In genomic region chr6:98525286-98525685, GRCm38 (mm10) we compare ENCODE assay signal across 8 mouse cellular contexts.
DNase-seq lines count a peak whose midpoint lies in the region; ATAC-seq and TF ChIP-seq lines count a peak whose summit lies in the region.

No protein-coding gene starts in this region.

- H3K27me3 ChIP-seq in kidney, embryonic 14.5 days (ENCODE audit: control insufficient read depth, insufficient read depth, low read length), result no peaks in the 10 kb centered on the region
- H3K27me3 ChIP-seq in neural tube, embryonic 11.5 days (ENCODE audit: control insufficient read depth, insufficient read depth, low read length), result no peaks in the 10 kb centered on the region

- no peaks in the 10 kb centered on the region for H3K36me3 ChIP-seq in kidney, embryonic 14.5 days (ENCODE audit: control insufficient read depth, insufficient read depth, low read length)
- no peaks in the 10 kb centered on the region for H3K36me3 ChIP-seq in neural tube, embryonic 11.5 days (ENCODE audit: control insufficient read depth, insufficient read depth, low read length)

- no peak overlapping the region for H3K9ac ChIP-seq in kidney, embryonic 14.5 days (ENCODE audit: low read depth, low read length)
- H3K9ac ChIP-seq in neural tube, embryonic 11.5 days (ENCODE audit: low read length), result no peak overlapping the region

- H3K4me3 ChIP-seq in kidney, embryonic 14.5 days (ENCODE audit: low read length), result no peak overlapping the region
- H3K4me3 ChIP-seq in left cerebral cortex, adult 2 months, result no peak overlapping the region
- no peak overlapping the region for H3K4me3 ChIP-seq in neural tube, embryonic 11.5 days (ENCODE audit: low read depth, low read length)

- DNase-seq in kidney, adult 8-10 months, result peak; percentile 4 to 36
- peak; percentile 7 for DNase-seq in MEL-GATA-1-ER (ENCODE audit: extremely low read depth, low read depth)
- DNase-seq in c-Kit-positive CD71-positive TER-119-negative erythroid progenitor cells, embryonic 14.5 days (ENCODE audit: low read depth), result peak; percentile 17
- DNase-seq in gastrocnemius, postnatal 4 days (ENCODE audit: low spot score in 2 of 2), result peak; percentile 23 to 49
- peak; percentile 45 to 68 for DNase-seq in left cerebral cortex, adult 2 months (ENCODE audit: extremely low spot score in 1 of 2, low spot score in 2 of 2)
- peak; percentile 75 for DNase-seq in neural tube, embryonic 11.5 days (ENCODE audit: low spot score)

- WGBS in kidney, embryonic 14.5 days, result 9% methylated on average over 6 of the region's 6 CpGs
- 13% methylated on average over 6 of the region's 6 CpGs for WGBS in neural tube, embryonic 11.5 days

- ATAC-seq in kidney, embryonic 14.5 days (ENCODE audit: low FRiP score, low TSS enrichment), result no peak
- no peak for ATAC-seq in neural tube, embryonic 11.5 days (ENCODE audit: insufficient read depth, low FRiP score, low TSS enrichment)
- no peak for ATAC-seq in monocyte, adult 5-6 weeks (replicated peaks; ENCODE audit: insufficient number of reproducible peaks, low FRiP score, low TSS enrichment, poor library complexity, severe bottlenecking)

- H3K27ac ChIP-seq in kidney, embryonic 14.5 days (ENCODE audit: low read depth, low read length), result no peak overlapping the region
- H3K27ac ChIP-seq in left cerebral cortex, adult 2 months, result no peak overlapping the region
- no peak overlapping the region for H3K27ac ChIP-seq in neural tube, embryonic 11.5 days (ENCODE audit: low read depth, low read length)

- no peak overlapping the region for H3K4me2 ChIP-seq in kidney, embryonic 14.5 days (replicated peaks; ENCODE audit: low read depth, low read length)
- no peak overlapping the region for H3K4me2 ChIP-seq in neural tube, embryonic 11.5 days (ENCODE audit: low read depth)

- H3K4me1 ChIP-seq in kidney, embryonic 14.5 days (ENCODE audit: control insufficient read depth, insufficient read depth, low read length), result no peaks in the 10 kb centered on the region
- peaks cover 11% of the 10 kb centered on the region; the same call in 1 of the 2 replicates for H3K4me1 ChIP-seq in neural tube, embryonic 11.5 days (ENCODE audit: control insufficient read depth, insufficient read depth, low read length)

- intact Hi-C loops in left cerebral cortex, adult 2 months (cut with DNase I), result loop anchor here (5.0 to 10.0 kb wide), 5 partner anchors 107 to 1072 kb away; no protein-coding TSS in a partner anchor

- peak; percentile 85 for TF ChIP-seq CTCF in left cerebral cortex, adult 2 months (IDR thresholded peaks at IDR 0.05)

- H3K9me3 ChIP-seq in kidney, embryonic 14.5 days (ENCODE audit: control insufficient read depth, low read length), result no peaks in the 10 kb centered on the region
- H3K9me3 ChIP-seq in neural tube, embryonic 11.5 days (ENCODE audit: control insufficient read depth, low read length), result no peaks in the 10 kb centered on the region

Comparison
In these comparisons a context has a peak if more than half of its experiments do, and no peak if none do; other contexts are left out.
1. DNase-seq: peak in every context shown above with its lines; median percentile 75 in neural tube, embryonic 11.5 days; 56 in left cerebral cortex, adult 2 months; 36 in gastrocnemius, postnatal 4 days; 20 in kidney, adult 8-10 months; 17 in c-Kit-positive CD71-positive TER-119-negative erythroid progenitor cells, embryonic 14.5 days; 7 in MEL-GATA-1-ER.